10 mouse cellular contexts compared by ENCODE assay signal in the genomic region with DNA sequence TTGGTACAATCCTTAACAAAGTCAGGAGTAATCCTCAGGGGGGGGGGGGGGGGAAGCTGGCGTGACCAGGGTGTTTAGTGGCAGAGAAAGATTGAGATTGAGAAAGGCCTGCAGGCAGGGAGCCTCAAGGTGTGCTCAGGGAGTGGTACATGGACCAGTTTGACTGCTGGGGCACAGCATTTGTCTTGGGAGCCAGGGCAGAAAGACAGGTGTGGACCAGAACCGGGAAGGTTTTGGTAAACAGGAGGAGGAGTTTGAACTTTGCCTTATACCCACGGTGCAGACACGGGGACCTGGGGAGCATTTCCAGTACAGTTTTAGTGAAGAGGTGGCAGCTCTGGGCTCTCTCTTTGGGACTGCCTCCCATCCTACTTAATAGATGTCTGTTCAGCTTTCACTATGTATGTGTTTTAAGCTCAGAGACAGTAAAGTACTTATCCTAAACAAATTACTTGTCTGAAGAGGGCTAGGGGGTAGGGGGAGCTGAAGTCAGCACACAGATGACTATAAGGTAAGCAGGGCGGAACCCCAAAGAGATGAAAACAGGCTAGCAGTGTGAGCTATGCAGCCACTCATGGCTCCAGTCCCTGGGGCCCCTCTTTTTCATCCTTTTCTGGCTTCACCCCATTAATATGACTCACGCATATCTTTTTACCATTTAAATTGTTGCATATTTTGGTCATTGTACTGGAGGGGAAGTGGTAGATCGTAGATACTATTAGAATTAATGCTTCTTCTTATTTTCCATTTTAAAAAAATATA. TPM values are rescaled to one million over a fixed set of nuclear protein-coding genes. Genes with fewer than 3 reads are reported as not detected.
DNase-seq lines count a peak whose midpoint lies in the region; ATAC-seq and TF ChIP-seq lines count a peak whose summit lies in the region.
"Had no signal": no experiment of that assay in that cellular context is flagged by ENCODE, and none has a peak within 500 bp of the region (broad histone marks: within the 10 kb centered on the region; RNA-seq: fewer than 3 reads in every experiment).

No protein-coding gene starts in this region.

- H3K27me3 ChIP-seq in embryonic facial prominence, embryonic 11.5 days (ENCODE audit: control insufficient read depth, insufficient read depth, low read length): 0 out of 2 replicates have a peak, but pooled peaks cover 2% of the 10 kb centered on the region
- H3K27me3 ChIP-seq in hindbrain, postnatal 0 days (ENCODE audit: insufficient read depth, low read length): 0 out of 2 replicates have a peak, but pooled peaks cover 5% of the 10 kb centered on the region
- H3K27me3 ChIP-seq in midbrain, embryonic 15.5 days (replicated peaks): peaks cover 7% of the 10 kb centered on the region; the same call in 1 of the 2 replicates

- no peaks in the 10 kb centered on the region for H3K36me3 ChIP-seq in embryonic facial prominence, embryonic 11.5 days (replicated peaks; ENCODE audit: control insufficient read depth, insufficient read depth, low read depth, low read length)
- H3K36me3 ChIP-seq in hindbrain, postnatal 0 days (ENCODE audit: insufficient read depth, low read length): no peaks in the 10 kb centered on the region
- no peaks in the 10 kb centered on the region for H3K36me3 ChIP-seq in midbrain, embryonic 15.5 days (replicated peaks)
- H3K36me3 ChIP-seq: G1E had no signal

- TF ChIP-seq CTCF in hindbrain, postnatal 0 days (IDR thresholded peaks at IDR 0.05; ENCODE audit: low read depth): no peak

- 41% methylated on average over 7 of the region's 7 CpGs for WGBS in embryonic facial prominence, embryonic 11.5 days
- WGBS in hindbrain, postnatal 0 days: 40% methylated on average over 7 of the region's 7 CpGs
- 40% methylated on average over 7 of the region's 7 CpGs for WGBS in midbrain, embryonic 15.5 days

- peak overlapping the region; percentile 53 for H3K4me3 ChIP-seq in embryonic facial prominence, embryonic 11.5 days (ENCODE audit: low read depth, low read length)
- peak overlapping the region; percentile 46 for H3K4me3 ChIP-seq in hindbrain, postnatal 0 days (ENCODE audit: low read length)
- peak overlapping the region; percentile 51 for H3K4me3 ChIP-seq in midbrain, embryonic 15.5 days

- H3K4me2 ChIP-seq in embryonic facial prominence, embryonic 11.5 days (ENCODE audit: low read depth, low read length): peak overlapping the region; percentile 92
- H3K4me2 ChIP-seq in hindbrain, postnatal 0 days (ENCODE audit: low read depth, low read length): peak overlapping the region; percentile 94
- peak overlapping the region; percentile 99 for H3K4me2 ChIP-seq in midbrain, embryonic 15.5 days

- no peaks in the 10 kb centered on the region for H3K4me1 ChIP-seq in embryonic facial prominence, embryonic 11.5 days (ENCODE audit: control insufficient read depth, insufficient read depth, low read length)
- H3K4me1 ChIP-seq in hindbrain, postnatal 0 days (ENCODE audit: insufficient read depth, low read length): peaks cover 10% of the 10 kb centered on the region
- peaks cover 14% of the 10 kb centered on the region for H3K4me1 ChIP-seq in midbrain, embryonic 15.5 days

- no peaks in the 10 kb centered on the region for H3K9me3 ChIP-seq in embryonic facial prominence, embryonic 11.5 days (replicated peaks; ENCODE audit: control insufficient read depth, low read length)
- no peaks in the 10 kb centered on the region for H3K9me3 ChIP-seq in hindbrain, postnatal 0 days (ENCODE audit: low read length)
- no peaks in the 10 kb centered on the region for H3K9me3 ChIP-seq in midbrain, embryonic 15.5 days
- H3K9me3 ChIP-seq: G1E had no signal

- no peak for ATAC-seq in embryonic facial prominence, embryonic 11.5 days (replicated peaks; ENCODE audit: insufficient number of reproducible peaks, low FRiP score, low TSS enrichment, low read depth)
- peak; percentile 2; the same call in 1 of the 2 replicates for ATAC-seq in hindbrain, postnatal 0 days
- ATAC-seq in midbrain, embryonic 15.5 days (replicated peaks): peak; percentile 32

- H3K27ac ChIP-seq in embryonic facial prominence, embryonic 11.5 days (replicated peaks; ENCODE audit: low read depth, low read length): no peak overlapping the region
- H3K27ac ChIP-seq in hindbrain, postnatal 0 days: no peak overlapping the region
- no peak overlapping the region for H3K27ac ChIP-seq in midbrain, embryonic 15.5 days

- peak; percentile 29 for DNase-seq in kidney, adult 9 months
- DNase-seq in kidney, postnatal 4 days: no peak
- DNase-seq in embryonic facial prominence, embryonic 11.5 days (ENCODE audit: low spot score): no peak
- no peak for DNase-seq in hindbrain, postnatal 0 days (ENCODE audit: low spot score)
- DNase-seq in embryo, embryonic 10.5 days (ENCODE audit: low spot score): no peak
- no peak for DNase-seq in adrenal gland, postnatal 10 days
- DNase-seq in retina, embryonic 14.5 days (ENCODE audit: low spot score): no peak

- H3K9ac ChIP-seq in embryonic facial prominence, embryonic 11.5 days (replicated peaks; ENCODE audit: low read length): no peak overlapping the region
- H3K9ac ChIP-seq in hindbrain, postnatal 0 days (replicated peaks; ENCODE audit: low read length): no peak overlapping the region
- H3K9ac ChIP-seq in midbrain, embryonic 15.5 days: 0 out of 2 replicates have a peak overlapping the region, but pooled peaks have one; percentile 48

RNA-seq across cellular contexts. Expression of gene Epha1, which starts 0.8 kb away (rescaled TPM):
- polyA plus RNA-seq in embryonic facial prominence, embryonic 11.5 days (2014; fragmentation: Nextera tagmentation; extraction: Ambion mirVana): 1.5 and 1.8 TPM in 2 replicates
- 0.37 and 0.40 TPM in 2 replicates for total RNA-seq in hindbrain, postnatal 0 days (2014; rRNA removed)
- 0.64 and 0.66 TPM in 2 replicates for polyA plus RNA-seq in hindbrain, postnatal 0 days (2015; fragmentation: Nextera tagmentation; extraction: Ambion mirVana)
- 0.37 and 0.43 TPM in 2 replicates for polyA plus RNA-seq in midbrain, embryonic 15.5 days (2015; fragmentation: Nextera tagmentation; extraction: Ambion mirVana)
- total RNA-seq in adrenal gland, postnatal 10 days (2021): 1 to 10 TPM; 2.8 to 8.6 TPM
- total RNA-seq: G1E had no signal
- polyA plus RNA-seq: G1E had no signal

RNA-seq across cellular contexts. Expression of gene Zyx, which starts 24.4 kb away (rescaled TPM):
- 61.3 and 71.9 TPM in 2 replicates for polyA plus RNA-seq in embryonic facial prominence, embryonic 11.5 days (2014; fragmentation: Nextera tagmentation; extraction: Ambion mirVana)
- 62.6 and 63.9 TPM in 2 replicates for total RNA-seq in hindbrain, postnatal 0 days (2014; rRNA removed)
- polyA plus RNA-seq in hindbrain, postnatal 0 days (2015; fragmentation: Nextera tagmentation; extraction: Ambion mirVana): 54.1 and 63.2 TPM in 2 replicates
- 54.9 and 56.0 TPM in 2 replicates for polyA plus RNA-seq in midbrain, embryonic 15.5 days (2015; fragmentation: Nextera tagmentation; extraction: Ambion mirVana)
- total RNA-seq in adrenal gland, postnatal 10 days (2021): 100 to 1,000 TPM in 1 of 2 experiments, 10 to 100 TPM in 1; 73.1 to 112 TPM

RNA-seq across cellular contexts. Expression of gene Tas2r143, which starts 26.2 kb away (rescaled TPM):
- polyA plus RNA-seq in embryonic facial prominence, embryonic 11.5 days (2014; fragmentation: Nextera tagmentation; extraction: Ambion mirVana): not detected in 2 replicates
- not detected in 2 replicates for total RNA-seq in hindbrain, postnatal 0 days (2014; rRNA removed)
- not detected in 2 replicates for polyA plus RNA-seq in hindbrain, postnatal 0 days (2015; fragmentation: Nextera tagmentation; extraction: Ambion mirVana)
- polyA plus RNA-seq in midbrain, embryonic 15.5 days (2015; fragmentation: Nextera tagmentation; extraction: Ambion mirVana): not detected in 2 replicates
- total RNA-seq in adrenal gland, postnatal 10 days (2021): 1 to 10 TPM; 1.0 to 1.9 TPM
- total RNA-seq: left cerebral cortex, postnatal 10 days had no signal
- polyA plus RNA-seq: G1E had no signal

RNA-seq across cellular contexts. Expression of gene Tas2r135, which starts 31.4 kb away (rescaled TPM):
- polyA plus RNA-seq in embryonic facial prominence, embryonic 11.5 days (2014; fragmentation: Nextera tagmentation; extraction: Ambion mirVana): not detected in 2 replicates
- not detected in 2 replicates for total RNA-seq in hindbrain, postnatal 0 days (2014; rRNA removed)
- not detected in 2 replicates for polyA plus RNA-seq in hindbrain, postnatal 0 days (2015; fragmentation: Nextera tagmentation; extraction: Ambion mirVana)
- polyA plus RNA-seq in midbrain, embryonic 15.5 days (2015; fragmentation: Nextera tagmentation; extraction: Ambion mirVana): not detected in 2 replicates
- 1 to 10 TPM in 1 of 2 experiments, under 1 TPM in 1; 0.99 to 2.0 TPM for total RNA-seq in adrenal gland, postnatal 10 days (2021)
- total RNA-seq: left cerebral cortex, postnatal 10 days had no signal
- polyA plus RNA-seq: G1E had no signal

RNA-seq across cellular contexts. Expression of gene Fam131b, which starts 49.4 kb away (rescaled TPM):
- polyA plus RNA-seq in embryonic facial prominence, embryonic 11.5 days (2014; fragmentation: Nextera tagmentation; extraction: Ambion mirVana): 0.66 and 1.7 TPM in 2 replicates
- total RNA-seq in hindbrain, postnatal 0 days (2014; rRNA removed): 56.5 and 61.6 TPM in 2 replicates
- polyA plus RNA-seq in hindbrain, postnatal 0 days (2015; fragmentation: Nextera tagmentation; extraction: Ambion mirVana): 4.6 and 5.0 TPM in 2 replicates
- polyA plus RNA-seq in midbrain, embryonic 15.5 days (2015; fragmentation: Nextera tagmentation; extraction: Ambion mirVana): 7.4 and 8.0 TPM in 2 replicates
- total RNA-seq in adrenal gland, postnatal 10 days (2021): 1 to 10 TPM in 1 of 2 experiments, under 1 TPM in 1; 0.81 to 1.2 TPM
